Mouse (Mus musculus) lung, postnatal 0 days (tissue): ENCODE measurements around the gene Gm10842. TPM values are rescaled to one million over a fixed set of nuclear protein-coding genes. Genes with fewer than 3 reads are reported as not detected.
A peak's percentile ranks its signal among the peaks of the same experiment; 100 is the strongest.

ENCODE experiments used
- ATAC-seq: fragments of 200-750 bp; cut with Nextera tagmentation; 2 replicates; pipeline ENCODE4 v1.8.0; 2017; ENCODE audit warnings: moderate library complexity
- DNase-seq: peaks from one replicate; pipeline ENCODE4 v3.0.0-alpha.2; 2016; ENCODE audit warnings: low spot score
- H3K27ac ChIP-seq: fragments of 300-500 bp; sonication (generic); 2 replicates; pipeline ENCODE4 v1.5.1; 2014; ENCODE audit warnings: antibody characterized with exemption, mild to moderate bottlenecking, low read length, mixed read lengths
- H3K27me3 ChIP-seq: fragments of 300-500 bp; sonication (generic); replicated peaks from 2 replicates; pipeline ENCODE4 v1.6.1; 2014; ENCODE audit warnings: low read length, mixed read lengths; ENCODE audit not compliant: insufficient read depth
- H3K36me3 ChIP-seq: fragments of 300-500 bp; sonication (generic); 2 replicates; pipeline ENCODE4 v1.6.1; 2014; ENCODE audit warnings: low read length, mixed read lengths; ENCODE audit not compliant: insufficient read depth
- H3K4me1 ChIP-seq: fragments of 300-500 bp; sonication (generic); 2 replicates; pipeline ENCODE4 v1.6.1; 2014; ENCODE audit warnings: antibody characterized with exemption, low read depth, low read length, mixed read lengths; ENCODE audit not compliant: insufficient read depth
- H3K4me2 ChIP-seq: fragments of 300-500 bp; sonication (generic); replicated peaks from 2 replicates; pipeline ENCODE4 v1.6.1; 2014; ENCODE audit warnings: low read depth, mild to moderate bottlenecking, low read length, moderate library complexity, mixed read lengths
- H3K4me3 ChIP-seq: fragments of 300-500 bp; sonication (generic); 2 replicates; pipeline ENCODE4 v1.5.1; 2014; ENCODE audit warnings: low read depth, low read length
- H3K9ac ChIP-seq: fragments of 300-500 bp; sonication (generic); replicated peaks from 2 replicates; pipeline ENCODE4 v1.6.1; 2014; ENCODE audit warnings: low read depth, mild to moderate bottlenecking
- H3K9me3 ChIP-seq: fragments of 300-500 bp; sonication (generic); 2 replicates; pipeline ENCODE4 v1.6.1; 2016; ENCODE audit warnings: low read length, mixed read lengths
- CTCF ChIP-seq: IDR thresholded peaks from 2 replicates; pipeline ENCODE4 v1.5.1; 2016; ENCODE audit warnings: antibody characterized with exemption, mild to moderate bottlenecking
- EP300 ChIP-seq: IDR thresholded peaks from 2 replicates; pipeline ENCODE4 v1.6.1; 2016; ENCODE audit warnings: antibody characterized with exemption, mild to moderate bottlenecking, control low read depth
- WGBS: fragments of 180-500 bp; shearing (Covaris S2); extraction: QIAGEN DNeasy Blood & Tissue Kit; methylation state at CpG from one replicate; pipeline ENCODE4 v1.1.7; 2014; 5-methylcytosine and 5-hydroxymethylcytosine counted together
- polyA plus RNA-seq: library from polyadenylated mRNA; unstranded; fragments of >200 nt; fragmentation: Nextera tagmentation; extraction: Ambion mirVana; gene quantifications from 2 replicates; pipeline ENCODE4 v1.2.1, GENCODE M21; 2015

Gene Gm10842
- polyA plus RNA-seq, 1 experiment from 2014 or later: not detected

DNA sequence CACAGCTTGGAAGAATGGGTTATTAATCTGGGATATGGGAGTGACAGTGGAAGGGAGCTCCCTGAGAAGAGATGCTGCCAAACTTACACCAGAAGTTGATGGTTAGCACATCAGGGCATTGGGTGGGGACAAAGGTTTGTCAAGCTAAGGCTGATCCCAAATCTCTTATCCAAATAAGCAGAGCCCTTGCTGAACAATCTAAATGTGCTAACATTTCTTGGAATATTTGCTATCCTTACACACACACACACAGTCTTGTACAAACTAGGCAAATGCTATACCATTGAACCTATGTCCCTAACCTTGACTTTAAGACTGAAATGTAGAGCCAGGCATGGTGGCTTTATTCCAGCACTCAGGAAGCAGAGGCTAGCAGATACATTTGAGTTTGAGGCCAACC lies 3.1 kb upstream of the Gm10842 start:
- H3K4me2 ChIP-seq: no peak overlapping the region
- TF ChIP-seq CTCF (no peak), EP300 (no peak)
- no peaks in the 10 kb centered on the region for H3K27me3 ChIP-seq
- peaks cover 12% of the 10 kb centered on the region; the same call in 1 of the 2 replicates for H3K36me3 ChIP-seq
- H3K9me3 ChIP-seq: no peaks in the 10 kb centered on the region
- no peak overlapping the region for H3K9ac ChIP-seq
- DNase-seq (no peak), ATAC-seq (no peak)
- no peaks in the 10 kb centered on the region for H3K4me1 ChIP-seq
- H3K4me3 ChIP-seq: no peak overlapping the region
- H3K27ac ChIP-seq: no peak overlapping the region

DNA sequence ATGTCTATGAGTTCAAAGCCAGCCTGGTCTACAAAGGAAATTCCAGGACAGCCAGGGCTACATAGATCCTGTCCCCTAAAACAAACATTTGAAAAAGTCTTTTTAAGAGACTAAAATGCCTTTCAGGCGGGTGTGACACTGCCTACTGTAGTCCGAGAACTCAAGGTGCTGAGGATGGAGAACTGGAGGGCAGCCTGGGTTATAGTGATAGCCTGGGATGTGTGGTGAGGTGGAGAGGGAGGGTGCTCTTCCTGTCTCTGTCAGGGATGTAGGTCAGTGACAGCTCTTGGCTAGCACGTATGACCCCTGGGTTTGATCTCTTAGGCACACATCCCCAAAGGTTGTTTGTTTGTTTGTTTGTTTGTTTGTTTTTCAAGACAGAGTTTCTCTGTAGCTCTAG lies 2.6 kb upstream of the Gm10842 start:
- Histone ChIP-seq H3K9me3 (no peaks in the 10 kb centered on the region), H3K4me1 (no peaks in the 10 kb centered on the region), H3K27ac (no peak overlapping the region), H3K27me3 (no peaks in the 10 kb centered on the region), H3K36me3 (peaks cover 12% of the 10 kb centered on the region; the same call in 1 of the 2 replicates), H3K4me2 (no peak overlapping the region), H3K9ac (no peak overlapping the region), H3K4me3 (no peak overlapping the region)
- no peak for TF ChIP-seq EP300
- TF ChIP-seq CTCF: no peak
- no peak for ATAC-seq
- no peak for DNase-seq
- WGBS: 69% methylated on average over 3 of the region's 3 CpGs

DNA sequence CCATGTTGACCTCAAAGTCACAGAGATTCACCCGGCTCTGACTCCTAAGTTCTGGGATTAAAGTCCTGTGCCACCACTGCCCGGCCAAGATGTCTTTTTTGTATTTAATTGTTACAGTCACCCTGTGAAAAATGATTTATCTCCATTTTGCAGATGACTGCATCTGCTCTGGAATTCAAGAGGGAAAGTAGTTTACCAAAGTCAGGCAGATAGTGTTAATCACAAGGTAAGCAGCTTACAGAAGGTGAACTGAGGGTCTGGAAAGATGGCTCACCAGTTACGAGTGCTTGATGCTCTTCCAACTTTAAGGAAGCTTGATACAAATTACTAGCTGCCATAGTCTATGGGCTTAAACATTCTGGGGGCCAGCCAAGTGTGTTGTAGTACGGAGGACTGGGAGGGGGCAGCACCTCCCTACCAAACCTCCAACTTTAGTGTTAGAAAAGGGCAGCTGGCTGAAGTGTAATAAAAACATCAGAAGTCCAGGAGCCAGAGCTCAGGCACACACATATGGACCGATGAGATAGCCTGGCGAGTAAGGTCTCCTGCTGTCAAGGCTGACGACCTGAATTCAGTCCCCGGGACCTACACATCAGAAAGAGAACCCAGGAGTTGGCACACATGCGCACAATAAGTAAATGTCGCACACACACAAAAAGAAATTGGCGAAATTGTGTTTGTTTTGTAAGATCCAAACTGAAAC lies 2.0 kb upstream of the Gm10842 start:
- H3K27me3 ChIP-seq: no peaks in the 10 kb centered on the region
- DNase-seq (peak; percentile 61), ATAC-seq (peak; percentile 16; the same call in 1 of the 2 replicates)
- WGBS: 68% methylated on average over 11 of the region's 11 CpGs
- no peak overlapping the region for H3K4me3 ChIP-seq
- no peaks in the 10 kb centered on the region for H3K4me1 ChIP-seq
- no peak for TF ChIP-seq EP300
- peak; percentile 43 for TF ChIP-seq CTCF
- no peaks in the 10 kb centered on the region for H3K9me3 ChIP-seq
- H3K4me2 ChIP-seq: no peak overlapping the region
- peaks cover 6% of the 10 kb centered on the region; the same call in 1 of the 2 replicates for H3K36me3 ChIP-seq
- H3K9ac ChIP-seq: no peak overlapping the region
- H3K27ac ChIP-seq: no peak overlapping the region

DNA sequence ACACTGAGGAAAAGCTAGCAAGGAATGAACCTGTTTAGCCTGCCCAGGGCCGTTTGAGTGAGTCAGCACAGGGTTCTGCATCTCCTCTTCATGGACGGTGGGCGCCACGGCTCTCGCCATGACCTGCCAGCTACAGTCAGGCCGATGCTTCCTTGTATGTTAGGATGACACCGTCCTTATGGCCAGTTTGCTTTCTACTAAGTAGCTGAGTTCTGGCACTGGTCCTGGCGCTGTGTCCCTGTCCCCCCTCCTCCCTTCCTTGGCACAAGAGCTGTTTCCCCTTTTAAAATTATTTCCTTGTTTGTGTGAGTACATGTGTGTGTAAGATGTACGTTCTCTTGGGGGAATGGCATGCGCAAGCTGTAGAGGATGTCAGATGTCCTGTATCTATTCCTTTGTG lies 1.5 kb upstream of the Gm10842 start:
- no peak for TF ChIP-seq CTCF
- no peak for TF ChIP-seq EP300
- H3K27me3 ChIP-seq: no peaks in the 10 kb centered on the region
- ATAC-seq (peak; percentile 54), DNase-seq (peak; percentile 53)
- no peaks in the 10 kb centered on the region for H3K4me1 ChIP-seq
- no peak overlapping the region for H3K4me2 ChIP-seq
- no peak overlapping the region for H3K4me3 ChIP-seq
- H3K36me3 ChIP-seq: peaks cover under 1% of the 10 kb centered on the region; the same call in 1 of the 2 replicates
- no peak overlapping the region for H3K9ac ChIP-seq
- H3K9me3 ChIP-seq: no peaks in the 10 kb centered on the region
- 68% methylated on average over 10 of the region's 10 CpGs for WGBS
- no peak overlapping the region for H3K27ac ChIP-seq

DNA sequence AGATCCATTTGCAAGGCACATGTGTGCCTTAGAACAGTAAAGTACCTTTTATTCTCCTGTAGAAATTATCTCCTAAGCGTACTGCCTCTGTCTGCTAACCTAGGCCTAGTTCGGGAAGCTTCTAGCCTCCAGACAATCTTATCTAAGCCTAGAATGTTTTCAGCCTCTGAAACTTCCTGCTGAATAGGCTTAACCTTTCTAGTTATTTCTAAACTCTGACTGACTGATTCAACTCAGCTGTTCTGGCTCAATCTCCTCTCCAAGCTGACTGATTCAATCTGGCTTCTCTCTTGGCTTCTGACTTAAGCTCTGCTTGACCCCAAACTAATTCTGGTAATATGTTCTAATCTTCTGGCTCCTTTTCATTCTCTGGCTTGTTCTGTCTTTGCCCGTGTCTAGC lies 2.7 kb downstream of the Gm10842 start:
- Histone ChIP-seq H3K36me3 (no peaks in the 10 kb centered on the region), H3K4me1 (peaks cover 9% of the 10 kb centered on the region), H3K9me3 (no peaks in the 10 kb centered on the region), H3K27me3 (no peaks in the 10 kb centered on the region), H3K9ac (no peak overlapping the region), H3K4me2 (no peak overlapping the region), H3K4me3 (no peak overlapping the region), H3K27ac (no peak overlapping the region)
- 69% methylated on average over 3 of the region's 3 CpGs for WGBS
- ATAC-seq (no peak), DNase-seq (peak; percentile 24)
- TF ChIP-seq CTCF (no peak), EP300 (no peak)

DNA sequence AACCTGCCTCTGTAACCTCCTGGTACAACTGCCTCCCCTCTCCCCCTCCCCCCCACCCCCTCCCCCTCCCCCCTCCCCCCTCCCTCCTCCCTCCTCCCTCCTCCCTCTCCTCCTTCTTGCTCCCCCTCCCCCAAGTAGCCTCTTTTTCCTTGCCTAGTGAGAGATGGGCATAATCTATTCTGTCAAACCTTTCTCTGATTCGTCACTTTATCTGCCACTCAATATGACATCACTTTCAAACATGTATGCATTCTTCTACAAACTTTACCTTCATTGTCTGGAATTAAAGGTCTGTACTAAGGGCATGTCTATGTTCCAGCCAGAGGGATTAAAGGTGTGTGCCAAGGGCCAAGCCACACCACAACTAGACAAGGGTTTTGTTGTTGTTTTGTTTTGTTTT lies 3.1 kb downstream of the Gm10842 start:
- TF ChIP-seq CTCF (no peak), EP300 (no peak)
- DNase-seq: no peak
- WGBS: 83% methylated on average over 1 of the region's 1 CpGs
- Histone ChIP-seq H3K4me1 (peaks cover 9% of the 10 kb centered on the region), H3K27me3 (no peaks in the 10 kb centered on the region), H3K36me3 (no peaks in the 10 kb centered on the region), H3K9ac (no peak overlapping the region), H3K4me2 (no peak overlapping the region), H3K4me3 (no peak overlapping the region), H3K27ac (no peak overlapping the region), H3K9me3 (no peaks in the 10 kb centered on the region)
- ATAC-seq: no peak

DNA sequence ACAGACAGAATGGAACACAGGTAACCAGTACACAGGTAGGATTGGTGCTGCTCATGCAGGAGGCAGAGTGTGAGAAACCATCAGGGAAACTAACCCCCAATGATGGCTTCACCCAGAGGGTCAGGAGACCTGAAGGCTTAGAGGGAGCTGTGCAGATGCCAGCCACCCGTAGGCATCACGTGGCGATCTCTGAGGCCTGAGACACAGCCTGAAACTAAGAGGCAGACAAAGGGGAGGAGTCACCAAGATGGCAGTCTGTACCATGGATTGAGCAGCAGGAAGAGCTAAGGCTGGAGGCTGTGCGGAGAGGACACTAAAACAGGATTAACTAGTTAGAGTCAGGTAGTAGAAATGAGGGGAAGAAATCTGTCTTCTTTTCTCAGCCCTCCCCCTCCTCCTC lies 4.0 kb downstream of the Gm10842 start:
- no peak for ATAC-seq
- TF ChIP-seq EP300 (no peak), CTCF (no peak)
- peaks cover 9% of the 10 kb centered on the region for H3K4me1 ChIP-seq
- 58% methylated on average over 4 of the region's 4 CpGs for WGBS
- H3K27ac ChIP-seq: no peak overlapping the region
- H3K9me3 ChIP-seq: no peaks in the 10 kb centered on the region
- H3K27me3 ChIP-seq: no peaks in the 10 kb centered on the region
- no peak overlapping the region for H3K9ac ChIP-seq
- no peak overlapping the region for H3K4me3 ChIP-seq
- H3K4me2 ChIP-seq: no peak overlapping the region
- H3K36me3 ChIP-seq: no peaks in the 10 kb centered on the region
- DNase-seq: no peak
